Mouse (Mus musculus) myocyte (in vitro differentiated cells): ENCODE results near the gene Sox8. TPM values are rescaled to one million over a fixed set of nuclear protein-coding genes. Genes with fewer than 3 reads are reported as not detected.

Experiments used
- H3K27me3 ChIP-seq: one replicate; pipeline ENCODE4 v1.6.1; 2011; ENCODE audit not compliant: control insufficient read depth, insufficient read depth, insufficient read length
- H3K36me3 ChIP-seq: one replicate; pipeline ENCODE4 v1.6.1; 2011; ENCODE audit not compliant: control insufficient read depth, insufficient read depth
- H3K4me2 ChIP-seq: one replicate; pipeline ENCODE4 v1.6.1; 2011; ENCODE audit warnings: low read depth, control low read depth
- H3K4me3 ChIP-seq: one replicate; pipeline ENCODE4 v1.5.1; 2011; ENCODE audit warnings: mild to moderate bottlenecking, control low read depth, moderate library complexity
- H3K79me2 ChIP-seq: one replicate; pipeline ENCODE4 v1.6.1; 2011; ENCODE audit not compliant: control insufficient read depth, insufficient read depth
- H3ac ChIP-seq: one replicate; pipeline ENCODE4 v1.6.1; 2011; ENCODE audit not compliant: control insufficient read depth, insufficient read length
- CEBPB ChIP-seq: IDR thresholded peaks from 2 replicates; pipeline ENCODE4 v1.6.1; 2011; ENCODE audit warnings: mild to moderate bottlenecking, moderate library complexity; ENCODE audit not compliant: poor library complexity, insufficient read depth, severe bottlenecking
- E2F4 ChIP-seq: IDR thresholded peaks from one replicate; pipeline ENCODE4 v1.6.1; 2011; ENCODE audit warnings: mild to moderate bottlenecking, control low read depth, moderate library complexity; ENCODE audit not compliant: insufficient read depth
- MAX ChIP-seq: IDR thresholded peaks from one replicate; pipeline ENCODE4 v1.6.1; 2011; ENCODE audit warnings: low read depth, mild to moderate bottlenecking, control low read depth
- MYOD1 ChIP-seq, 3 experiments: IDR thresholded peaks; one replicate each; pipeline ENCODE4 v1.6.1; 2011; ENCODE audit warnings: control low read depth in 2 of 3, low read depth in 2 of 3, mild to moderate bottlenecking in 2 of 3, moderate library complexity in 1 of 3; ENCODE audit not compliant: insufficient read length in 2 of 3, control insufficient read depth in 1 of 3
- MYOG ChIP-seq, 3 experiments: IDR thresholded peaks; one replicate each; pipeline ENCODE4 v1.6.1; 2011; ENCODE audit warnings: control low read depth in 2 of 3, low read depth in 2 of 3, mild to moderate bottlenecking in 2 of 3; ENCODE audit not compliant: insufficient read length in 2 of 3, control insufficient read depth in 1 of 3, insufficient read depth in 1 of 3
- POLR2A ChIP-seq: IDR thresholded peaks from one replicate; pipeline ENCODE4 v1.6.1; 2011; ENCODE audit warnings: low read depth, mild to moderate bottlenecking, control low read depth, moderate library complexity; ENCODE audit not compliant: insufficient read length
- POLR2AphosphoS2 ChIP-seq: IDR thresholded peaks from one replicate; pipeline ENCODE4 v1.6.1; 2011; ENCODE audit warnings: low read depth, control low read depth; ENCODE audit not compliant: insufficient read length
- REST ChIP-seq: IDR thresholded peaks from one replicate; pipeline ENCODE4 v1.6.1; 2011; ENCODE audit warnings: mild to moderate bottlenecking, control low read depth, moderate library complexity; ENCODE audit not compliant: insufficient read depth, insufficient read length
- SRF ChIP-seq: IDR thresholded peaks from one replicate; pipeline ENCODE4 v1.6.1; 2011; ENCODE audit warnings: low read depth; ENCODE audit not compliant: control insufficient read depth, insufficient read length
- TCF12 ChIP-seq: IDR thresholded peaks from one replicate; pipeline ENCODE4 v1.6.1; 2011; ENCODE audit warnings: mild to moderate bottlenecking, control low read depth; ENCODE audit not compliant: poor library complexity, insufficient read depth, severe bottlenecking
- TCF3 ChIP-seq: IDR thresholded peaks from one replicate; pipeline ENCODE4 v1.6.1; 2011; ENCODE audit warnings: low read depth, control low read depth; ENCODE audit not compliant: insufficient read length
- USF1 ChIP-seq: IDR thresholded peaks from one replicate; pipeline ENCODE4 v1.6.1; 2011; ENCODE audit warnings: low read depth, mild to moderate bottlenecking, control low read depth, moderate library complexity
- polyA plus RNA-seq: library from polyadenylated mRNA; unstranded; fragments of >200 nt; fragmentation: generic; extraction: Trizol; gene quantifications from one replicate; pipeline ENCODE4 v1.2.1, GENCODE M21; 2012; ENCODE audit warnings: missing spikeins

Gene Sox8
- polyA plus RNA-seq, 1 experiment: 14.3 TPM

DNA sequence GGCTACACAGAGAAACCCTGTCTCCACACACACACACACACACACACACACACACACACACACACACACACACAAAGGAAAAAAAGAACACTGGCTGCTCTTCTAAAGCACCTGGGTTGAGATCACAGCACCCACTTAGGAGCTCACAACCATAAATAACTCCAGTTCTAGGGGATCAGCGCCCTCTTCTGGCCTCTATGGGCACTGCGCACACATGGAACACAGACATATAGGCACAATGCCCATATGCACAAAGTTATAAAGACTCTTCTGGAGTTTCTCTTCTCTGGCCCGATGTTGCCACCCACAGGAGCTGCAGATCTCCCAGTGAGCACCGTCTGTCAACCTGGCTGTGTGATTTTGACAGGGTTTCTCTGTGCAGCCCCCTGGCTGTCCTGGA, 20.5 kb upstream of the Sox8 start:
- Histone ChIP-seq H3K4me3 (no peak overlapping the region), H3K79me2 (no peaks in the 10 kb centered on the region), H3ac (no peak overlapping the region), H3K4me2 (no peak overlapping the region), H3K36me3 (peaks cover 24% of the 10 kb centered on the region), H3K27me3 (no peaks in the 10 kb centered on the region)
- no peak for TF ChIP-seq CEBPB
- no peak for TF ChIP-seq REST
- TF ChIP-seq POLR2A: no peak
- TF ChIP-seq MYOD1 (IDR thresholded peaks at IDR 0.05; ENCODE audit: control insufficient read depth in 1 of 3, insufficient read length in 2 of 3, low read depth in 2 of 3): no peak
- no peak for TF ChIP-seq SRF
- no peak for TF ChIP-seq TCF12
- TF ChIP-seq USF1: no peak
- TF ChIP-seq POLR2AphosphoS2: no peak
- TF ChIP-seq TCF3: no peak
- no peak for TF ChIP-seq MAX

DNA sequence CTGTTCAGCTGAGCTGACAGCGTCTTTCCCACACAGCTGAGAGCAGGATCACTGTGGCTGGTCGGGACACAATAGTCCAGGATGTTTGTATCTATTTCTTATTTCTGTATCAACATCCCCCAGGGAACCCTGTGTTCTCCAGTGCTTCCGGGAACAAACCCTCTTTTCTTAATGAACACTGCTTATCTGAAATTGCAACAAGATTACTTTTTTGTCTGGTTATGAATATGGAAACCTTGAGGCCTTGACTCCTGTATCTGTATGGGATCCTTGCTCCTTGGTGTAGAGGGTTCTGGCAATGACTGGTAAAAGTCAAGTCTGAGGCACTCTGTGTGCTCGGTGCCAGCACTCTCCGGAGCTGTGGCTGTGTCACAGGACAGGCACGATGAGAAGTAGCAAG, 19.6 kb upstream of the Sox8 start:
- Histone ChIP-seq H3ac (no peak overlapping the region), H3K79me2 (no peaks in the 10 kb centered on the region), H3K4me3 (no peak overlapping the region), H3K36me3 (peaks cover 30% of the 10 kb centered on the region), H3K4me2 (no peak overlapping the region), H3K27me3 (no peaks in the 10 kb centered on the region)
- TF ChIP-seq MAX (no peak), TCF3 (no peak), REST (no peak), POLR2A (no peak), E2F4 (no peak), SRF (no peak), MYOD1 (IDR thresholded peaks at IDR 0.05; ENCODE audit: control insufficient read depth in 1 of 3, insufficient read length in 2 of 3, low read depth in 2 of 3) (no peak), CEBPB (no peak), MYOG (IDR thresholded peaks at IDR 0.05; ENCODE audit: control insufficient read depth in 1 of 3, insufficient read depth in 1 of 3, insufficient read length in 2 of 3, low read depth in 2 of 3) (no peak), POLR2AphosphoS2 (no peak), TCF12 (no peak), USF1 (no peak)

DNA sequence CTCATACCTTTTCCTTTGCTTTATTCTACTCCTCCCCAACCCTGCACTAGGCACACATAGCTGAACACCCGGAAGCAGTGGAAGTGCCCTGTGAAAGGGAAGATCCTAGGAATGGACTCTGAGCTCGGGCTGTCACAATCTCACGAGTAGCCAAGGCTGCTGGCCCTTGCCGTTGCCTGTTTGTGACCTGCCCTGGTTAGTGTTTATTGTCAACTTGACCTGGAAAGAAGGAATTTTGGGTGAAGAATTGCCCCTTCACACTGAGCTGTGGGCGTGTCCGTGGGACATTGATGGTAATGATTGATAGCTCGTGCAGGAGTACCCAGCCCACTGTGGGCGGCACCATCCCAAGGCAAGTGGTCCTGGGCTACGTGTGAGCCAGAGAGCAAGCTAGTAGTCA, 14.2 kb upstream of the Sox8 start:
- TF ChIP-seq SRF: no peak
- TF ChIP-seq MYOD1 (IDR thresholded peaks at IDR 0.05; ENCODE audit: control insufficient read depth in 1 of 3, insufficient read length in 2 of 3, low read depth in 2 of 3): no peak
- TF ChIP-seq MAX: no peak
- no peak for TF ChIP-seq CEBPB
- TF ChIP-seq TCF12: no peak
- no peak for TF ChIP-seq MYOG (IDR thresholded peaks at IDR 0.05; ENCODE audit: control insufficient read depth in 1 of 3, insufficient read depth in 1 of 3, insufficient read length in 2 of 3, low read depth in 2 of 3)
- TF ChIP-seq E2F4: no peak
- TF ChIP-seq POLR2A: no peak
- H3K36me3 ChIP-seq: peaks cover 21% of the 10 kb centered on the region

DNA sequence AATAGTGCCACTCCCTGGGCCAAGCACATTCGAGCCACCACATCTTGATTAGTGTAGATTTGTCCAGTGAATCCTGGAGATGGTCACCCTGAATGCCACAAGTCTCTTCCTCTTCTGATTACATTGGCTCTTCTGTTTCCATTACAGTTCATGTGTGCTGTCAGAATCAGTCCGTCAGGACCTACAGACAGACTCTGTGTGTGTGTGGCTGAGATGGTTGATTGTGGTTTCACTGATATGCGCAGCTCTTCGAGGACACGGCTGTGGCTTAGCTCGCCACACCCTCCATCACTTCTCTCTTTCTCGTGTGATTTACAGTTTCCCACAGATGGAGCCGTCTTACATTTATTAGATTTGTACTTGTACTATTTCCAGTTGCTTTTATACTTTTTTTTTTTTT, 13.4 kb upstream of the Sox8 start:
- Histone ChIP-seq H3K27me3 (no peaks in the 10 kb centered on the region), H3K79me2 (no peaks in the 10 kb centered on the region), H3ac (no peak overlapping the region), H3K4me2 (peak overlapping the region; percentile 13), H3K4me3 (no peak overlapping the region), H3K36me3 (peaks cover 17% of the 10 kb centered on the region)
- TF ChIP-seq TCF12: no peak
- TF ChIP-seq REST: no peak
- no peak for TF ChIP-seq USF1
- peak in 1 of 3 experiments; percentile 30 for TF ChIP-seq MYOG (IDR thresholded peaks at IDR 0.05; ENCODE audit: control insufficient read depth in 1 of 3, insufficient read depth in 1 of 3, insufficient read length in 2 of 3, low read depth in 2 of 3)
- peak in 1 of 3 experiments; percentile 12 for TF ChIP-seq MYOD1 (IDR thresholded peaks at IDR 0.05; ENCODE audit: control insufficient read depth in 1 of 3, insufficient read length in 2 of 3, low read depth in 2 of 3)
- no peak for TF ChIP-seq POLR2AphosphoS2
- no peak for TF ChIP-seq POLR2A
- no peak for TF ChIP-seq SRF

More for the DNA sequence above, 14.2 kb upstream of the Sox8 start:
- H3K4me3 ChIP-seq: no peak overlapping the region
- H3K4me2 ChIP-seq: no peak overlapping the region
- H3ac ChIP-seq: no peak overlapping the region
- H3K79me2 ChIP-seq: no peaks in the 10 kb centered on the region
- no peaks in the 10 kb centered on the region for H3K27me3 ChIP-seq

DNA sequence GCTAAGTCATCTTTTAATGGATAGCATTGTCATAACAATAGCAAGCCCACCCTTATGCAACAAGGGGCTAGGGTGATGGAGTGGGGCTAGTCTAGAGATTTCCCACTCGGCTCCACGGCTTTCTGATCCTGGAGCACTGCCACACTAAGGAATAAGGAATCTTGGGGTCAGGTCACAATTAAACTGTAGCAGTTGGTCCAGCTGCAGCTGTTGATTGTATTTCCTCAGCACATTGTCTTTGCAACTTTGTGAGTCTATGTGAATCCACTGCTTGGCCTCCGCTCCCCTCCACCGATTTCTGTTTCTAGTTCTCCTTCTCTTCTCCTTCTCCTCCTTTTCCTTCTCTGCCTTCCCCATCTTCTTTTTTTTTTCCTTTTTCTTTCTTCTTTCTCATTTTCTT, 12.6 kb upstream of the Sox8 start:
- Histone ChIP-seq H3K4me3 (no peak overlapping the region), H3K36me3 (peaks cover 13% of the 10 kb centered on the region), H3ac (no peak overlapping the region), H3K27me3 (no peaks in the 10 kb centered on the region), H3K4me2 (peak overlapping the region; percentile 28), H3K79me2 (no peaks in the 10 kb centered on the region)
- peak in 2 of 3 experiments; percentile 39 to 44 for TF ChIP-seq MYOG (IDR thresholded peaks at IDR 0.05; ENCODE audit: control insufficient read depth in 1 of 3, insufficient read depth in 1 of 3, insufficient read length in 2 of 3, low read depth in 2 of 3)
- peak in 2 of 3 experiments; percentile 53 to 57 for TF ChIP-seq MYOD1 (IDR thresholded peaks at IDR 0.05; ENCODE audit: control insufficient read depth in 1 of 3, insufficient read length in 2 of 3, low read depth in 2 of 3)
- no peak for TF ChIP-seq POLR2A
- peak; percentile 21 for TF ChIP-seq TCF12
